1 mouse cellular context compared by ENCODE assay signal in genomic region chr15:102248131-102248811, GRCm38 (mm10).
TF ChIP-seq lines count a peak whose summit lies in the region.

No protein-coding gene starts in this region.

TF ChIP-seq in MEL, 35 proteins besides CTCF, POLR2A, EP300 and RAD21:
- TF ChIP-seq ZNF384 (IDR thresholded peaks at IDR 0.05; ENCODE audit: low read depth, low read length) (peak; percentile 59), KAT2A (conservative IDR thresholded peaks at IDR 0.05; ENCODE audit: low read depth, low read length) (no peak)
TF ChIP-seq in MEL: peak in this region for 1.
